Mouse (Mus musculus) embryonic facial prominence, embryonic 15.5 days (tissue): Measurements from ENCODE around the gene Rcan3. TPM values are rescaled to one million over a fixed set of nuclear protein-coding genes. Genes with fewer than 3 reads are reported as not detected.

Experiments used
- ATAC-seq: fragments of 200-750 bp; cut with Nextera tagmentation; 2 replicates; pipeline ENCODE4 v1.8.0; 2017; ENCODE audit warnings: low read depth, moderate TSS enrichment; ENCODE audit not compliant: insufficient number of reproducible peaks, low FRiP score, low TSS enrichment
- H3K27ac ChIP-seq: fragments of 300-500 bp; sonication (generic); replicated peaks from 2 replicates; pipeline ENCODE4 v1.5.1; 2015; ENCODE audit warnings: mild to moderate bottlenecking, inconsistent platforms
- H3K27me3 ChIP-seq: fragments of 300-500 bp; sonication (generic); 2 replicates; pipeline ENCODE4 v1.6.1; 2015; ENCODE audit warnings: inconsistent platforms
- H3K36me3 ChIP-seq: fragments of 300-500 bp; sonication (generic); 2 replicates; pipeline ENCODE4 v1.6.1; 2015; ENCODE audit warnings: mild to moderate bottlenecking, inconsistent platforms
- H3K4me1 ChIP-seq: fragments of 300-500 bp; sonication (generic); 2 replicates; pipeline ENCODE4 v1.6.1; 2015; ENCODE audit warnings: inconsistent platforms
- H3K4me2 ChIP-seq: fragments of 300-500 bp; sonication (generic); replicated peaks from 2 replicates; pipeline ENCODE4 v1.6.1; 2015; ENCODE audit warnings: mild to moderate bottlenecking, inconsistent platforms
- H3K4me3 ChIP-seq: fragments of 300-500 bp; sonication (generic); replicated peaks from 2 replicates; pipeline ENCODE4 v1.5.1; 2015; ENCODE audit warnings: mild to moderate bottlenecking, inconsistent platforms
- H3K9ac ChIP-seq: fragments of 300-500 bp; sonication (generic); 2 replicates; pipeline ENCODE4 v1.6.1; 2015; ENCODE audit warnings: inconsistent platforms
- H3K9me3 ChIP-seq: fragments of 300-500 bp; sonication (generic); replicated peaks from 2 replicates; pipeline ENCODE4 v1.6.1; 2016; ENCODE audit warnings: inconsistent platforms
- WGBS: fragments of 180-500 bp; shearing (Covaris S2); methylation state at CpG from one replicate; pipeline ENCODE4 v1.1.7; 2015; 5-methylcytosine and 5-hydroxymethylcytosine counted together
- polyA plus RNA-seq: library from polyadenylated mRNA; unstranded; fragments of >200 nt; fragmentation: Nextera tagmentation; extraction: Ambion mirVana; gene quantifications from 2 replicates; pipeline ENCODE4 v1.2.1, GENCODE M21; 2015

The Rcan3 gene
- polyA plus RNA-seq, 1 experiment from 2014 or later = 20.1 TPM

GRCm38 (mm10) chr4:135411633-135412032 is 22.0 kb downstream of the Rcan3 start:
- Histone ChIP-seq H3K4me2 (no peak overlapping the region), H3K27ac (no peak overlapping the region), H3K9me3 (no peaks in the 10 kb centered on the region), H3K9ac (no peak overlapping the region), H3K4me1 (no peaks in the 10 kb centered on the region), H3K4me3 (no peak overlapping the region), H3K36me3 (peaks cover 28% of the 10 kb centered on the region), H3K27me3 (no peaks in the 10 kb centered on the region)
- 35% methylated on average over 4 of the region's 4 CpGs for WGBS
- no peak for ATAC-seq

- Histone ChIP-seq H3K4me1 (no peaks in the 10 kb centered on the region), H3K4me2 (no peak overlapping the region), H3K27me3 (no peaks in the 10 kb centered on the region), H3K4me3 (no peak overlapping the region), H3K9me3 (no peaks in the 10 kb centered on the region), H3K27ac (no peak overlapping the region), H3K36me3 (no peaks in the 10 kb centered on the region), H3K9ac (no peak overlapping the region)
- WGBS = 43% methylated on average over 5 of the region's 5 CpGs
- no peak for ATAC-seq
Observed at GRCm38 (mm10) chr4:135406180-135406579, 27.5 kb downstream of the Rcan3 start.

GRCm38 (mm10) chr4:135404916-135405315 is 28.7 kb downstream of the Rcan3 start:
- no peaks in the 10 kb centered on the region for H3K4me1 ChIP-seq
- H3K4me2 ChIP-seq = no peak overlapping the region
- WGBS = 92% methylated on average over 2 of the region's 2 CpGs
- no peaks in the 10 kb centered on the region for H3K9me3 ChIP-seq
- ATAC-seq = no peak
- H3K9ac ChIP-seq = no peak overlapping the region
- H3K27me3 ChIP-seq = no peaks in the 10 kb centered on the region
- H3K4me3 ChIP-seq = no peak overlapping the region
- no peaks in the 10 kb centered on the region for H3K36me3 ChIP-seq
- no peak overlapping the region for H3K27ac ChIP-seq

GRCm38 (mm10) chr4:135404048-135404447 is 29.6 kb downstream of the Rcan3 start:
- 73% methylated on average over 10 of the region's 10 CpGs for WGBS
- no peaks in the 10 kb centered on the region for H3K9me3 ChIP-seq
- no peaks in the 10 kb centered on the region for H3K4me1 ChIP-seq

GRCm38 (mm10) chr4:135401881-135402280 is 31.8 kb downstream of the Rcan3 start:
- WGBS = 26% methylated on average over 7 of the region's 7 CpGs
- ATAC-seq = no peak

More at GRCm38 (mm10) chr4:135404048-135404447, 29.6 kb downstream of the Rcan3 start:
- Histone ChIP-seq H3K9ac (no peak overlapping the region), H3K27me3 (peaks cover 6% of the 10 kb centered on the region; the same call in 1 of the 2 replicates), H3K27ac (no peak overlapping the region), H3K4me3 (no peak overlapping the region), H3K36me3 (no peaks in the 10 kb centered on the region), H3K4me2 (no peak overlapping the region)
- ATAC-seq = no peak

GRCm38 (mm10) chr4:135397991-135398390 is 35.7 kb downstream of the Rcan3 start, which contains the start of gene Ncmap:
Gene Ncmap, minus strand, starts transcription at chr4:135398227.
- Histone ChIP-seq H3K9ac (no peak within 1 kb of the TSS), H3K4me2 (peak within 1 kb of the TSS; percentile 65), H3K9me3 (no peaks in the 10 kb centered on the region), H3K27ac (no peak within 1 kb of the TSS), H3K4me3 (peak within 1 kb of the TSS; percentile 38), H3K36me3 (no peaks in the 10 kb centered on the region), H3K4me1 (peaks cover 12% of the 10 kb centered on the region), H3K27me3 (peaks cover 35% of the 10 kb centered on the region)
- ATAC-seq = no peak
- under 1% methylated on average over 29 of the region's 29 CpGs for WGBS

More at GRCm38 (mm10) chr4:135401881-135402280, 31.8 kb downstream of the Rcan3 start:
- Histone ChIP-seq H3K27ac (no peak overlapping the region), H3K4me2 (no peak overlapping the region), H3K27me3 (peaks cover 21% of the 10 kb centered on the region), H3K4me3 (no peak overlapping the region), H3K36me3 (no peaks in the 10 kb centered on the region), H3K9me3 (no peaks in the 10 kb centered on the region), H3K4me1 (peaks cover 12% of the 10 kb centered on the region), H3K9ac (no peak overlapping the region)

GRCm38 (mm10) chr4:135397551-135397950 is 36.1 kb downstream of the Rcan3 start:
- no peak overlapping the region for H3K27ac ChIP-seq
- H3K4me2 ChIP-seq = peak overlapping the region; percentile 65
- no peaks in the 10 kb centered on the region for H3K36me3 ChIP-seq
- H3K4me3 ChIP-seq = peak overlapping the region; percentile 38
- no peak for ATAC-seq
- H3K4me1 ChIP-seq = peaks cover 12% of the 10 kb centered on the region
- H3K9me3 ChIP-seq = no peaks in the 10 kb centered on the region
- H3K27me3 ChIP-seq = peaks cover 35% of the 10 kb centered on the region
- no peak overlapping the region for H3K9ac ChIP-seq
- WGBS = 4% methylated on average over 16 of the region's 16 CpGs

GRCm38 (mm10) chr4:135396303-135396702 is 37.4 kb downstream of the Rcan3 start:
- no peak overlapping the region for H3K4me2 ChIP-seq
- no peak overlapping the region for H3K9ac ChIP-seq
- peaks cover 12% of the 10 kb centered on the region for H3K4me1 ChIP-seq
- WGBS = 86% methylated on average over 5 of the region's 5 CpGs
- H3K27ac ChIP-seq = no peak overlapping the region
- H3K9me3 ChIP-seq = no peaks in the 10 kb centered on the region
- ATAC-seq = no peak
- peaks cover 35% of the 10 kb centered on the region for H3K27me3 ChIP-seq
- H3K36me3 ChIP-seq = no peaks in the 10 kb centered on the region
- H3K4me3 ChIP-seq = no peak overlapping the region

GRCm38 (mm10) chr4:135395375-135395774 is 38.3 kb downstream of the Rcan3 start:
- WGBS = 60% methylated on average over 4 of the region's 4 CpGs
- Histone ChIP-seq H3K4me3 (no peak overlapping the region), H3K4me1 (peaks cover 12% of the 10 kb centered on the region), H3K36me3 (no peaks in the 10 kb centered on the region), H3K4me2 (no peak overlapping the region), H3K9ac (no peak overlapping the region), H3K27ac (no peak overlapping the region), H3K27me3 (peaks cover 35% of the 10 kb centered on the region), H3K9me3 (no peaks in the 10 kb centered on the region)
- no peak for ATAC-seq

- Histone ChIP-seq H3K4me1 (peaks cover 12% of the 10 kb centered on the region), H3K9ac (no peak overlapping the region), H3K9me3 (no peaks in the 10 kb centered on the region), H3K4me2 (no peak overlapping the region), H3K36me3 (no peaks in the 10 kb centered on the region), H3K4me3 (no peak overlapping the region), H3K27ac (no peak overlapping the region), H3K27me3 (peaks cover 35% of the 10 kb centered on the region)
- ATAC-seq = no peak
- 59% methylated on average over 7 of the region's 7 CpGs for WGBS
Observed at GRCm38 (mm10) chr4:135394666-135395065, 39.0 kb downstream of the Rcan3 start.

GRCm38 (mm10) chr4:135393381-135393780 is 40.3 kb downstream of the Rcan3 start:
- WGBS = 73% methylated on average over 6 of the region's 6 CpGs

GRCm38 (mm10) chr4:135392801-135393200 is 40.9 kb downstream of the Rcan3 start:
- ATAC-seq = no peak
- Histone ChIP-seq H3K36me3 (no peaks in the 10 kb centered on the region), H3K9me3 (no peaks in the 10 kb centered on the region), H3K27ac (no peak overlapping the region), H3K4me2 (no peak overlapping the region), H3K9ac (no peak overlapping the region), H3K4me1 (peaks cover 6% of the 10 kb centered on the region), H3K4me3 (no peak overlapping the region), H3K27me3 (peaks cover 23% of the 10 kb centered on the region)
- 86% methylated on average over 3 of the region's 3 CpGs for WGBS

More at GRCm38 (mm10) chr4:135393381-135393780, 40.3 kb downstream of the Rcan3 start:
- Histone ChIP-seq H3K27ac (no peak overlapping the region), H3K27me3 (peaks cover 27% of the 10 kb centered on the region), H3K9ac (no peak overlapping the region), H3K4me1 (peaks cover 11% of the 10 kb centered on the region), H3K4me3 (no peak overlapping the region), H3K9me3 (no peaks in the 10 kb centered on the region), H3K36me3 (no peaks in the 10 kb centered on the region), H3K4me2 (no peak overlapping the region)
- no peak for ATAC-seq
